Mouse (Mus musculus): Measurements from ENCODE around the gene Phactr4. TPM values are rescaled to one million over a fixed set of nuclear protein-coding genes. Genes with fewer than 3 reads are reported as not detected.

The Phactr4 gene
- total and polyA plus RNA-seq, 3 experiments, result 0.95 to 9.6 (median 1.4) TPM

GRCm38 (mm10) chr4:132351401-132351800 lies 70.9 kb downstream of the Phactr4 start:
- Histone ChIP-seq H3K4me3 (replicated peaks in 1 of 3; ENCODE audit: low read depth in 2 of 3, low read length in 2 of 3, poor library complexity in 1 of 3) (peak overlapping the region; percentile 84 to 96 (median 87)), H3K4me2 (ENCODE audit: insufficient read depth, low read depth, poor library complexity, severe bottlenecking) (peak overlapping the region; percentile 91), H3K27me3 (replicated peaks) (no peaks in the 10 kb centered on the region), H3K4me1 (ENCODE audit: control insufficient read depth in 1 of 2, insufficient read depth in 2 of 2) (peaks cover 8 to 52% of the 10 kb centered on the region in 2 experiments), H3K9ac (ENCODE audit: insufficient read depth, low read depth) (peak overlapping the region; percentile 99), H3K27ac (ENCODE audit: insufficient read depth, low read depth) (peak overlapping the region; percentile 57; the same call in 1 of the 2 replicates), H3K9me3 (replicated peaks; ENCODE audit: low read length) (no peaks in the 10 kb centered on the region), H3K79me2 (replicated peaks; ENCODE audit: control insufficient read depth, extremely low read depth, insufficient read depth, poor library complexity, severe bottlenecking) (peaks cover 23% of the 10 kb centered on the region), H3K36me3 (replicated peaks in 1 of 2; ENCODE audit: control insufficient read depth in 1 of 2, insufficient read depth in 1 of 2, low read length in 1 of 2) (peaks cover 14 to 27% of the 10 kb centered on the region in 2 experiments)
- TF ChIP-seq MAFK (IDR thresholded peaks at IDR 0.05; ENCODE audit: insufficient replicate concordance, low read length) (no peak), E2F4 (IDR thresholded peaks at IDR 0.05; ENCODE audit: insufficient replicate concordance, low read depth, low read length) (no peak), GABPA (IDR thresholded peaks at IDR 0.05; ENCODE audit: insufficient replicate concordance, low read depth, low read length) (no peak), CHD1 (IDR thresholded peaks at IDR 0.05; ENCODE audit: low read depth, low read length) (no peak), NRF1 (IDR thresholded peaks at IDR 0.05; ENCODE audit: low read depth, low read length) (no peak), JUN (IDR thresholded peaks at IDR 0.05; ENCODE audit: insufficient read depth, low read depth, low read length) (no peak), ELF1 (IDR thresholded peaks at IDR 0.05; ENCODE audit: low read depth, low read length) (no peak), SIN3A (IDR thresholded peaks at IDR 0.05; ENCODE audit: low read length) (no peak), JUND (conservative IDR thresholded peaks at IDR 0.05; ENCODE audit: low read depth, low read length) (no peak), ZMIZ1 (IDR thresholded peaks at IDR 0.05; ENCODE audit: low read depth, low read length) (no peak), BHLHE40 (IDR thresholded peaks at IDR 0.05; ENCODE audit: low read depth, low read length) (no peak), UBTF (IDR thresholded peaks at IDR 0.05; ENCODE audit: low read depth, low read length) (no peak), CHD2 (IDR thresholded peaks at IDR 0.05; ENCODE audit: low read length) (no peak), SMC3 (IDR thresholded peaks at IDR 0.05; ENCODE audit: low read depth, low read length) (no peak), HCFC1 (IDR thresholded peaks at IDR 0.05; ENCODE audit: low read depth, low read length) (no peak)
- no peak for DNase-seq (ENCODE audit: extremely low read depth)
- in situ Hi-C loops (cut with MboI; ENCODE audit: low pct_ligation_motif_present, low pct_unique_long_range_greater_than_20kb, low sequenced_read_pairs), result loop anchor here (10.0 kb wide), 1 partner anchor 63 kb away; no protein-coding TSS in a partner anchor
- dilution Hi-C loops (cut with MboI; ENCODE audit: extremely low pct_ligation_motif_present, extremely low pct_unique_long_range_greater_than_20kb, low sequenced_read_pairs), result no loop called here

GRCm38 (mm10) chr4:132350854-132351253 lies 71.4 kb downstream of the Phactr4 start:
- no peak for DNase-seq (ENCODE audit: extremely low read depth)
- TF ChIP-seq POLR2AphosphoS2 (IDR thresholded peaks at IDR 0.05; ENCODE audit: low read depth, low read length) (no peak; the same call in 1 of the 2 replicates), CHD2 (IDR thresholded peaks at IDR 0.05; ENCODE audit: low read length) (no peak), MAX (IDR thresholded peaks at IDR 0.05; ENCODE audit: low read length) (no peak), MXI1 (IDR thresholded peaks at IDR 0.05; ENCODE audit: low read depth, low read length) (no peak), ELF1 (IDR thresholded peaks at IDR 0.05; ENCODE audit: low read depth, low read length) (no peak), GABPA (IDR thresholded peaks at IDR 0.05; ENCODE audit: insufficient replicate concordance, low read depth, low read length) (no peak), USF1 (IDR thresholded peaks at IDR 0.05; ENCODE audit: low read depth, low read length) (no peak), HCFC1 (IDR thresholded peaks at IDR 0.05; ENCODE audit: low read depth, low read length) (no peak), PAX5 (IDR thresholded peaks at IDR 0.05; ENCODE audit: low read length) (no peak), CHD1 (IDR thresholded peaks at IDR 0.05; ENCODE audit: low read depth, low read length) (no peak), ZC3H11A (IDR thresholded peaks at IDR 0.05; ENCODE audit: low read depth, low read length) (no peak), KAT2A (IDR thresholded peaks at IDR 0.05; ENCODE audit: insufficient replicate concordance, low read length) (0 out of 2 replicates have a peak, but pooled peaks have one; percentile 33), IRF4 (IDR thresholded peaks at IDR 0.05; ENCODE audit: low read depth, low read length) (no peak), CTCF (conservative IDR thresholded peaks at IDR 0.05 in 1 of 2, IDR thresholded peaks at IDR 0.05 in 1 of 2; ENCODE audit: low read depth in 2 of 2, low read length in 2 of 2) (no peak), SIN3A (IDR thresholded peaks at IDR 0.05; ENCODE audit: low read length) (0 out of 2 replicates have a peak, but pooled peaks have one; percentile 9), ZNF384 (IDR thresholded peaks at IDR 0.05; ENCODE audit: low read depth, low read length) (no peak), NELFE (IDR thresholded peaks at IDR 0.05; ENCODE audit: low read depth, low read length) (peak; percentile 52; the same call in 1 of the 2 replicates), MAFK (IDR thresholded peaks at IDR 0.05; ENCODE audit: insufficient replicate concordance, low read length) (peak; percentile 44; the same call in 1 of the 2 replicates), SMC3 (IDR thresholded peaks at IDR 0.05; ENCODE audit: low read depth, low read length) (peak; percentile 10; the same call in 1 of the 2 replicates), ETS1 (conservative IDR thresholded peaks at IDR 0.05; ENCODE audit: low read depth, low read length) (no peak), RCOR1 (conservative IDR thresholded peaks at IDR 0.05; ENCODE audit: low read depth, low read length) (0 out of 2 replicates have a peak, but pooled peaks have one; percentile 51), USF2 (conservative IDR thresholded peaks at IDR 0.05; ENCODE audit: low read depth, low read length) (no peak; the same call in 1 of the 2 replicates)
- dilution Hi-C loops (cut with MboI; ENCODE audit: extremely low pct_ligation_motif_present, extremely low pct_unique_long_range_greater_than_20kb, low sequenced_read_pairs), result no loop called here
- in situ Hi-C loops (cut with MboI; ENCODE audit: low pct_ligation_motif_present, low pct_unique_long_range_greater_than_20kb, low sequenced_read_pairs), result loop anchor here (10.0 kb wide), 1 partner anchor 64 kb away; no protein-coding TSS in a partner anchor
- H3K4me3 ChIP-seq (replicated peaks in 1 of 3; ENCODE audit: low read depth in 2 of 3, low read length in 2 of 3, poor library complexity in 1 of 3), result peak overlapping the region in 1 of 3 experiments; percentile 84
- H3K79me2 ChIP-seq (replicated peaks; ENCODE audit: control insufficient read depth, extremely low read depth, insufficient read depth, poor library complexity, severe bottlenecking), result peaks cover 23% of the 10 kb centered on the region
- H3K4me1 ChIP-seq (ENCODE audit: control insufficient read depth in 1 of 2, insufficient read depth in 2 of 2), result peaks cover 6 to 52% of the 10 kb centered on the region in 2 experiments
- peak overlapping the region; percentile 20; the same call in 1 of the 2 replicates for H3K27ac ChIP-seq (ENCODE audit: insufficient read depth, low read depth)
- H3K9me3 ChIP-seq (replicated peaks; ENCODE audit: low read length), result no peaks in the 10 kb centered on the region
- H3K36me3 ChIP-seq (replicated peaks in 1 of 2; ENCODE audit: control insufficient read depth in 1 of 2, insufficient read depth in 1 of 2, low read length in 1 of 2), result peaks cover 14 to 27% of the 10 kb centered on the region in 2 experiments
- H3K27me3 ChIP-seq (replicated peaks), result no peaks in the 10 kb centered on the region
- H3K4me2 ChIP-seq (ENCODE audit: insufficient read depth, low read depth, poor library complexity, severe bottlenecking), result peak overlapping the region; percentile 91
- peak overlapping the region; percentile 99; the same call in 1 of the 2 replicates for H3K9ac ChIP-seq (ENCODE audit: insufficient read depth, low read depth)
